Mouse (Mus musculus) olfactory bulb, adult 2 months (tissue): ENCODE data around the gene Gm21970.

ENCODE experiments used
- CTCF ChIP-seq: fragments of 200-500 bp; IDR thresholded peaks from 2 replicates; pipeline ENCODE4 v1.5.1; 2012; ENCODE audit warnings: low read depth, mild to moderate bottlenecking, low read length, moderate library complexity; ENCODE audit not compliant: insufficient read depth
- POLR2A ChIP-seq: fragments of 200-500 bp; IDR thresholded peaks from 2 replicates; pipeline ENCODE4 v1.6.1; 2012; ENCODE audit warnings: mild to moderate bottlenecking, low read depth, low read length, moderate library complexity; ENCODE audit not compliant: insufficient read depth

- no peak for TF ChIP-seq CTCF
- TF ChIP-seq POLR2A: no peak
Observed at GRCm38 (mm10) chr16:91432720-91433328, 41.3 kb downstream of the Gm21970 start.
